Mouse (Mus musculus): ENCODE measurements around the gene Hexa. TPM values are rescaled to one million over a fixed set of nuclear protein-coding genes. Genes with fewer than 3 reads are reported as not detected.

The Hexa gene
- polyA plus RNA-seq, 1 experiment from 2014 or later: 53.3 TPM

- no peak overlapping the region for H3K4me3 ChIP-seq (ENCODE audit: low read depth, low read length)
- H3K4me2 ChIP-seq: no peak overlapping the region
- ATAC-seq (ENCODE audit: low FRiP score) (no peak), DNase-seq (ENCODE audit: low spot score, missing footprints) (no peak)
- H3K27me3 ChIP-seq (ENCODE audit: control insufficient read depth, insufficient read depth, low read length): no peaks in the 10 kb centered on the region
- 91% methylated on average over 3 of the region's 3 CpGs for WGBS
- H3K9ac ChIP-seq (ENCODE audit: low read length): no peak overlapping the region
- H3K36me3 ChIP-seq (ENCODE audit: control insufficient read depth, insufficient read depth, low read length): no peaks in the 10 kb centered on the region
- no peak overlapping the region for H3K27ac ChIP-seq (ENCODE audit: low read depth, low read length)
- no peaks in the 10 kb centered on the region for H3K4me1 ChIP-seq (ENCODE audit: control insufficient read depth, insufficient read depth, low read length)
- H3K9me3 ChIP-seq (ENCODE audit: control insufficient read depth, low read length): no peaks in the 10 kb centered on the region
Measured at GRCm38 (mm10) chr9:59527580-59527979, 11.8 kb upstream of the Hexa start.

GRCm38 (mm10) chr9:59528274-59528673 lies 11.1 kb upstream of the Hexa start:
- ATAC-seq (ENCODE audit: low FRiP score) (no peak), DNase-seq (ENCODE audit: low spot score, missing footprints) (no peak)
- Histone ChIP-seq H3K4me2 (no peak overlapping the region), H3K4me1 (ENCODE audit: control insufficient read depth, insufficient read depth, low read length) (no peaks in the 10 kb centered on the region), H3K4me3 (ENCODE audit: low read depth, low read length) (no peak overlapping the region), H3K36me3 (ENCODE audit: control insufficient read depth, insufficient read depth, low read length) (no peaks in the 10 kb centered on the region), H3K9me3 (ENCODE audit: control insufficient read depth, low read length) (no peaks in the 10 kb centered on the region), H3K9ac (ENCODE audit: low read length) (no peak overlapping the region), H3K27me3 (ENCODE audit: control insufficient read depth, insufficient read depth, low read length) (no peaks in the 10 kb centered on the region), H3K27ac (ENCODE audit: low read depth, low read length) (no peak overlapping the region)
- WGBS: 80% methylated on average over 2 of the region's 2 CpGs

GRCm38 (mm10) chr9:59531645-59532044 lies 7.7 kb upstream of the Hexa start:
- H3K27me3 ChIP-seq (ENCODE audit: control insufficient read depth, insufficient read depth, low read length): no peaks in the 10 kb centered on the region
- no peak overlapping the region for H3K27ac ChIP-seq (ENCODE audit: low read depth, low read length)
- H3K9me3 ChIP-seq (ENCODE audit: control insufficient read depth, low read length): no peaks in the 10 kb centered on the region
- no peak for DNase-seq (ENCODE audit: low spot score, missing footprints)
- ATAC-seq (ENCODE audit: low FRiP score): no peak
- no peak overlapping the region for H3K4me3 ChIP-seq (ENCODE audit: low read depth, low read length)
- no peak overlapping the region for H3K4me2 ChIP-seq
- H3K9ac ChIP-seq (ENCODE audit: low read length): no peak overlapping the region; the same call in 1 of the 2 replicates
- no peaks in the 10 kb centered on the region for H3K4me1 ChIP-seq (ENCODE audit: control insufficient read depth, insufficient read depth, low read length)
- no peaks in the 10 kb centered on the region for H3K36me3 ChIP-seq (ENCODE audit: control insufficient read depth, insufficient read depth, low read length)
- 16% methylated on average over 5 of the region's 5 CpGs for WGBS

- no peak overlapping the region for H3K27ac ChIP-seq (ENCODE audit: low read depth, low read length)
- H3K9ac ChIP-seq (ENCODE audit: low read length): no peak overlapping the region
- WGBS: 73% methylated on average over 2 of the region's 2 CpGs
- no peak for DNase-seq (ENCODE audit: low spot score, missing footprints)
- H3K4me3 ChIP-seq (ENCODE audit: low read depth, low read length): no peak overlapping the region
- no peak for ATAC-seq (ENCODE audit: low FRiP score)
- no peaks in the 10 kb centered on the region for H3K9me3 ChIP-seq (ENCODE audit: control insufficient read depth, low read length)
- H3K4me1 ChIP-seq (ENCODE audit: control insufficient read depth, insufficient read depth, low read length): no peaks in the 10 kb centered on the region
- no peak overlapping the region for H3K4me2 ChIP-seq
- H3K27me3 ChIP-seq (ENCODE audit: control insufficient read depth, insufficient read depth, low read length): no peaks in the 10 kb centered on the region; the same call in 1 of the 2 replicates
- no peaks in the 10 kb centered on the region for H3K36me3 ChIP-seq (ENCODE audit: control insufficient read depth, insufficient read depth, low read length)
Measured at GRCm38 (mm10) chr9:59533422-59533821, 5.9 kb upstream of the Hexa start.

GRCm38 (mm10) chr9:59533889-59534288 lies 5.5 kb upstream of the Hexa start:
- WGBS: 82% methylated on average over 4 of the region's 4 CpGs
- H3K9ac ChIP-seq (ENCODE audit: low read length): no peak overlapping the region
- no peaks in the 10 kb centered on the region for H3K9me3 ChIP-seq (ENCODE audit: control insufficient read depth, low read length)
- H3K27me3 ChIP-seq (ENCODE audit: control insufficient read depth, insufficient read depth, low read length): no peaks in the 10 kb centered on the region; the same call in 1 of the 2 replicates
- H3K4me2 ChIP-seq: no peak overlapping the region
- H3K4me3 ChIP-seq (ENCODE audit: low read depth, low read length): no peak overlapping the region
- no peaks in the 10 kb centered on the region for H3K4me1 ChIP-seq (ENCODE audit: control insufficient read depth, insufficient read depth, low read length)
- no peak overlapping the region for H3K27ac ChIP-seq (ENCODE audit: low read depth, low read length)
- ATAC-seq (ENCODE audit: low FRiP score) (no peak), DNase-seq (ENCODE audit: low spot score, missing footprints) (no peak)
- H3K36me3 ChIP-seq (ENCODE audit: control insufficient read depth, insufficient read depth, low read length): no peaks in the 10 kb centered on the region

DNA sequence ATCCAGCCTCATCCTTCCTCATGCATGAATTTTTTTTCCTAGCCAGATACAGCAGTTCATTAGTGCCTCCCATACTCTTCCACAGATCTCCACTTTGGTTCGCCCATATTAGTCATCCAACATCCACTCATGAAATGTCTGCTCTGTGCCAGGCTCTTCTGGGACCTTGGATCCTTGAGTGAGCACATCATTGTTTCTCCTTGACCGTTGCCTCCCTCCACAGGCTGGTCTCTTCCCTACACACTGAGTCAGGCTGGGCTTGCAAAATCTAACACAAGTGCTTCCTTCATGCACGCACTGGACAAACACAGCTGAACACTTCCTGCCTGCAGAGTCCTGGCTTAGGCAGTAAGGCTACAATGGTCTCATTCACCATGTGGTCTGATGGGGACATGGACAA lies 1.7 kb upstream of the Hexa start:
- H3K4me3 ChIP-seq (ENCODE audit: low read depth, low read length): no peak overlapping the region
- no peaks in the 10 kb centered on the region; the same call in 1 of the 2 replicates for H3K27me3 ChIP-seq (ENCODE audit: control insufficient read depth, insufficient read depth, low read length)
- no peak for ATAC-seq (ENCODE audit: low FRiP score)
- H3K4me2 ChIP-seq: no peak overlapping the region
- 90% methylated on average over 3 of the region's 3 CpGs for WGBS
- no peaks in the 10 kb centered on the region for H3K9me3 ChIP-seq (ENCODE audit: control insufficient read depth, low read length)
- DNase-seq (ENCODE audit: low spot score, missing footprints): no peak
- H3K27ac ChIP-seq (ENCODE audit: low read depth, low read length): no peak overlapping the region
- no peak overlapping the region for H3K9ac ChIP-seq (ENCODE audit: low read length)
- no peaks in the 10 kb centered on the region for H3K36me3 ChIP-seq (ENCODE audit: control insufficient read depth, insufficient read depth, low read length)
- peaks cover 3% of the 10 kb centered on the region for H3K4me1 ChIP-seq (ENCODE audit: control insufficient read depth, insufficient read depth, low read length)

DNA sequence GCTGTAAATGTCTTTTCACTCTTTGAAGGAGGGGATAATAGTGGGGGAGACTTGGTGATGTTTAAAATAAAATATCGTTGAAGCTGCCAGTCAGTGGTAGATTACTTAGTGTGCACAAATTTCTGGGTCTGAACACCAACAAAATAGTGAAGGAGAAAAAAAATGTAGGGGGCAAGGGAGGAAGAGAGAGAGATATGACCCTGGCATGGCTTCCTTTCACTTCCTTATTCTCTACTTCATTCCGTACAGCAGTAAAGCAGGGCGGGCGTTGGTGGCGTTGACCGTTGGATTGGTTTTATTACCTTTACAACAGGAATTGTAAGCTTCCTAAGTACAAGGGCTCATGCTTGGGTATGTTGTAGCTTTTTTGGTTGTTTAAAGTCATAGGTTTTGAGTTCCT lies 2.3 kb downstream of the Hexa start:
- H3K9me3 ChIP-seq (ENCODE audit: control insufficient read depth, low read length): no peaks in the 10 kb centered on the region
- H3K27me3 ChIP-seq (ENCODE audit: control insufficient read depth, insufficient read depth, low read length): no peaks in the 10 kb centered on the region; the same call in 1 of the 2 replicates
- no peak overlapping the region for H3K9ac ChIP-seq (ENCODE audit: low read length)
- ATAC-seq (ENCODE audit: low FRiP score) (no peak), DNase-seq (ENCODE audit: low spot score, missing footprints) (no peak)
- H3K36me3 ChIP-seq (ENCODE audit: control insufficient read depth, insufficient read depth, low read length): no peaks in the 10 kb centered on the region
- no peak overlapping the region for H3K27ac ChIP-seq (ENCODE audit: low read depth, low read length)
- H3K4me3 ChIP-seq (ENCODE audit: low read depth, low read length): no peak overlapping the region
- no peak overlapping the region for H3K4me2 ChIP-seq
- WGBS: 98% methylated on average over 6 of the region's 6 CpGs
- H3K4me1 ChIP-seq (ENCODE audit: control insufficient read depth, insufficient read depth, low read length): peaks cover 3% of the 10 kb centered on the region

- ATAC-seq (ENCODE audit: low FRiP score): no peak
- Histone ChIP-seq H3K36me3 (ENCODE audit: control insufficient read depth, insufficient read depth, low read length) (no peaks in the 10 kb centered on the region), H3K9me3 (ENCODE audit: control insufficient read depth, low read length) (no peaks in the 10 kb centered on the region), H3K4me3 (ENCODE audit: low read depth, low read length) (no peak overlapping the region), H3K27me3 (ENCODE audit: control insufficient read depth, insufficient read depth, low read length) (no peaks in the 10 kb centered on the region; the same call in 1 of the 2 replicates), H3K4me2 (no peak overlapping the region), H3K27ac (ENCODE audit: low read depth, low read length) (no peak overlapping the region), H3K4me1 (ENCODE audit: control insufficient read depth, insufficient read depth, low read length) (peaks cover 3% of the 10 kb centered on the region), H3K9ac (ENCODE audit: low read length) (no peak overlapping the region)
- DNase-seq (ENCODE audit: low spot score, missing footprints): no peak
Measured at GRCm38 (mm10) chr9:59542766-59543324, 3.5 kb downstream of the Hexa start.

GRCm38 (mm10) chr9:59544739-59545138 lies 5.4 kb downstream of the Hexa start:
- Histone ChIP-seq H3K27ac (ENCODE audit: low read depth, low read length) (no peak overlapping the region), H3K36me3 (ENCODE audit: control insufficient read depth, insufficient read depth, low read length) (no peaks in the 10 kb centered on the region), H3K4me3 (ENCODE audit: low read depth, low read length) (no peak overlapping the region), H3K27me3 (ENCODE audit: control insufficient read depth, insufficient read depth, low read length) (no peaks in the 10 kb centered on the region), H3K4me2 (no peak overlapping the region), H3K9me3 (ENCODE audit: control insufficient read depth, low read length) (no peaks in the 10 kb centered on the region), H3K4me1 (ENCODE audit: control insufficient read depth, insufficient read depth, low read length) (peaks cover 3% of the 10 kb centered on the region), H3K9ac (ENCODE audit: low read length) (no peak overlapping the region)
- WGBS: 88% methylated on average over 5 of the region's 5 CpGs
- DNase-seq (ENCODE audit: low spot score, missing footprints): no peak
- ATAC-seq (ENCODE audit: low FRiP score): no peak

All from midbrain, embryonic 11.5 days (tissue).